Mouse (Mus musculus) heart, adult 8-10 months (tissue): Measurements from ENCODE around the gene Kifap3. TPM values are rescaled to one million over a fixed set of nuclear protein-coding genes. Genes with fewer than 3 reads are reported as not detected.
"Not testable (repeated sequence)": the region's sequence is repeated elsewhere in the genome, so short reads cannot be mapped to it uniquely, and the experiment has no call there.

Source experiments
- DNase-seq: peaks from one replicate; pipeline ENCODE4 v3.0.0; 2022; ENCODE audit warnings: low spot score
- total RNA-seq, 4 experiments: library from RNA; stranded (reverse); gene quantifications; 2 replicates each; pipeline ENCODE4 v1.2.4; 2022

The Kifap3 gene
- 10 to 100 TPM; 22.2 to 24.9 (median 23.3) TPM for total RNA-seq

DNA sequence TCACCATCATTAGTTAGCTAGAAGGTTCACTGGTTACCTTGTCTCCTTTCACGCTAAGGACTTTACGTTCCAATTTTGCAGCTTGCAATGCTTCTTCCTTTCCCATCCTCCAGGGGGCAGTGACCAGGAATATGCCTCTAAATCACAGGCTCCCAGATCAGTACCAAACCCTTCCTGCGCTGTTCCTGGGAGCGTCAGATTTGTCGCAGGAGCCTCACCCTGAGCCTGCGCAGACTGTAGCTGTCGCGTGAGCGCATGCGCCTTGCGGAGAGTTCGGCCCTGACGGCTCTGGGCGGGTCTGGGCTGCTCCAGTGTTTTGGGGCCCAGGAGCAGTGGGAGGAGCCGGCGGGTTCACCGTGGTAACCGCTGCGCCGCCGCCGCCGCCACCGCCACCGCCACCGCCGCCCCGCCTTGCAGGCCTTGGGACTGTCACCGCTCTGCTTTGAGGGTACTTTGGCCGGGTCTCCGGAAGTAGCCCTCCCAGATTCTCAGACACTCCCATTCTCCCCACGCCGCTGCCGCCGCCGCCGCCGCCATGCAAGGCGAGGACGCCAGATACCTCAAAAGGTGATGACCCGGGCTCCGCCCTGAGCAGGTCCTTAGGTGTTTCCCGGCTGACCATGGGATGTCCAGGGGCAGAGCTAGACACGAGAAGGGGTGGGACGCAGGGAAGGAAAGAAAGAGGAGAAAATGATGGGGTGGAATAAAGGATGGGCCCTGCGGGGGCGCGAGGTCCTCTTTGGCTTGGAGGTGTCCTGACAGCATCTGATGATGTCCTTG, at the start of gene Kifap3:
Kifap3 (plus strand) TSS at position 248 of the 780 bp plus-strand sequence.
- DNase-seq: peak; percentile 99

GRCm38 (mm10) chr1:163731166-163731565, 48.2 kb upstream of the Kifap3 start:
- not testable (repeated sequence) for DNase-seq

DNA sequence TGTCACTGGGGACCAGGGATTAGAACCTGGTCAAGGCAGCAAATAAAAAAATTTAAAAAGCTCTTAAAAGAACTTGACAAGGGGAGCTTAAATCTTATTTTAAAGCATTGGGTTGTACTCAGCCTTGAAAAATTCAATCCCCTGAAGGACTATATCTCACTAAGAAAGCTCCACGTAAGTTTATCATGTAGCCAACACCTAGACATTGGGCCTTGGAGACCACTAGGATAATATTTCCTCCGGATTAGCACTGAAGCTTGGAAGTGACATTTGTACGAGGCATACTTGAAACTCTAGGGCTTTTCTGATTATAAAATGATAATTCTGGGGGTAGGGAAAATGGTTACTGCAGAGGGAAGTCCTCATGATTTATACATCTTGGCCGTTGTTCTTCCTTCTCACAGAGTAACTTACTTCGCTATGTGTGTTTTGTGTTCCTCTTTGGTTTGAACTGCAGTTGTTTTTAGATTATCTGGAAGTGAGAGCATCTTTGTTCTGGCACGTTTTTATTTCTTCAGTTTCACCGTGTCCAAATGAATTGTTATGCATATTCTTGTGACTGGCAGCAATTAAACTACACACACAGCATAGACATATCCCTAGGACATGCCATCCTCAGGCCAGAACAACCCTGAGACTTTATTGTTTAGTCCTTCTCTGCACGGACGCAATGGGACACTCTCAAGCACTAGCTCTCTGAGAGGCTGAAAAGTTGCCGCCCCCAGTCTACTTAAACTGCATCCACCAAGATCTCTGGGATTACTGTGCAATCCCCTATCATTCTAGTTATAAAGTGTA, 42.7 kb upstream of the Kifap3 start:
- no peak for DNase-seq

- no peak for DNase-seq
Observed at GRCm38 (mm10) chr1:163737239-163737533, 42.2 kb upstream of the Kifap3 start.

DNA sequence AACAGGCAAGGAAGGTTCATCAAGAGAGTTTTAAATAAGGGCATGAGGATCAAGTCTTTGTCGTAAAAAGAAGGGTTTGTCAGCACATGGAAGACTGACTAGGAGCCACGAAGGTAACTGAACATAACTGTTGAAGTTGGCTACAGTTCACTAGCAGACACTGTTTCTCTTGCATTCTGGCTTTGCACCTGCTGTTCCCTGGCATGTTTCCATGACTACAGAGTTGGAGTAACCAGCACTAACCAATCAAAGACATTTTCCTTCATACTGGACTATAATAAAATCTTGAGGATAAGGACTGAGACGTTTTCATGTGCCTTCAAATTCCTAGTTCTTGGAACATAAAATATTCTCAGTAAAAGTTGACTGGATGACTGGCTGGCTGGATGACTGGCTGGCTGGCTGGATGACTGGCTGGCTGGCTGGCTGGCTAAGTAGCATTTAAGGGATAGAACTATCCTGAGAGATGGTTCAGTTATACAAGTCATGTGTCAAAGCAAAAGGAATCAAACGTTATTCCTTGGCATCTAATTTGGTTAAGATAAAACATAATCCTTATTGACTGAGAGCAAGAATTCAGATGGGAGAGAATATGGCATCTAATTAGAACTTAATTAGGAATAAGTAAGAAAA, 27.9 kb upstream of the Kifap3 start:
- no peak for DNase-seq

DNA sequence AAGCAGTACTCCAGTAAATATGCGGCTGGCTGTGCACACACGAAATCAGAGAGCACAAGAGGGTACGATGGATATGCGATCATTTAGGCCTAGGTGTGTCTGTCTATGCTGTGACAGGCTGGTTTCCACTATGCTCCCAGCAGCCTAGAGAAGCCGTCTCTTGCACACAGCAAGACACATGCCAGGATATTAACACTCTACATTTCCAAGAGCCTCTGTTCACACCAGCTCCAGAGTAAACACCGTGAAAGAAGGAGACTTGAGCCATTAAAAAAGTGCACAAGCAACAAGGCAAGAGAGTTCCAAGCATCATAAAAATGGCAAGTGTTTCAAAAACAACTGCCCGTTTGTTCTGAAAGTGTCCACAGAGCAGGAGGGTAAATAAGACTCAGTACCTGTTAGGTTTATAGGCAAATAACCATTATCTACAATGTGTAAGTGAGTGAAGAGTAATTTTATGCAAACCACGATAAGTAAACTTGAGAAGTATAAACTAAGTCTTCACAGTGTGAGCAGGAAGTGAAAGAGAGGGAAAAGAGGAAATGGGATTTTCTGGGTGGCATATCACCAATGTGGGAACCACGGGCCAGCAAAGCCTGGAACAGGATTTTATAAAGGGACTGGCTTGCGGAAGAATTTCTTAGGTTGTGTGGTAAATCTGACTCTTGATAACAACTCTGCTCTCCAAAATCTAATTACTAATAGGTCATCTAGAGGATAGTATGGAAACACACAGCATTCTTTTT, 21.7 kb upstream of the Kifap3 start:
- DNase-seq: no peak

DNA sequence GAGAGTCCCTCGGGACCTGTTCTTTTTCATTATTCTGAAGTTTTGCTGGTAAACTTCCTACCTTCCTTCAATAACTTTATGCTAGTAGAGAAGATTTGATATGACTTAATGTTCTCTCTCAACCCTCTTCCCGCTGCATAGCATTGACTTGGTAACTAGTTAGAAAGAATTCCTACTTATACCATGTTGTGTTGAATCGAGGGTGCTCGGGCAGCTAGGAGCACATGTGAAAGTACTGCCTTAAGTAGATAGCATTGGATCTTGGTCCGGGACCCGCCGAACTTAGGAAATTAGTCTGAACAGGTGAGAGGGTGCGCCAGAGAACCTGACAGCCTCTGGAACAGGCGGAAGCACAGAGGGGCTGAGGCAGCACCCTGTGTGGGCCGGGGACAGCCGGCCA, 4.2 kb downstream of the Kifap3 start:
- DNase-seq: not testable (repeated sequence)

GRCm38 (mm10) chr1:163821365-163821764, 42.0 kb downstream of the Kifap3 start:
- DNase-seq: no peak

- DNase-seq: no peak
Observed at GRCm38 (mm10) chr1:163829482-163829881, 50.1 kb downstream of the Kifap3 start.

- no peak for DNase-seq
Observed at GRCm38 (mm10) chr1:163834066-163834465, 54.7 kb downstream of the Kifap3 start.

DNA sequence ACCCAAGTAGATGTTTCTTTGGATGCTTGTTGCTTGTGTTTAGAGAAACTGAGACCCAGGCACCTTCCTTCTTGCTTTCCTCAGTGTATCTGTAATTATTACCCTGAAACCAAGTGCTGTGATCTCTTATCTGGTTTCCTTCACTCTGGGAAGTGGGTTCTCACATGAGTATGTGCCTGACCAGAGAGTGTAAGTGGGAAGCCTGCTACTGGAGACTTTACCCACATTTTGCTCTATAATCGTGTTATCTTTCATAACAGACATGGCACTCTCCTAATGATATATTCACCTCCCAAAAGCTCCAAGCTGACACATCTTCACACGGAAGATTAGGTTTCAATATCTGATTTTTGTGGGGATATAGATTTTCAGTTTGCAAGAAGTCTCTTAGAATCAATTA, 55.7 kb downstream of the Kifap3 start:
- no peak for DNase-seq

DNA sequence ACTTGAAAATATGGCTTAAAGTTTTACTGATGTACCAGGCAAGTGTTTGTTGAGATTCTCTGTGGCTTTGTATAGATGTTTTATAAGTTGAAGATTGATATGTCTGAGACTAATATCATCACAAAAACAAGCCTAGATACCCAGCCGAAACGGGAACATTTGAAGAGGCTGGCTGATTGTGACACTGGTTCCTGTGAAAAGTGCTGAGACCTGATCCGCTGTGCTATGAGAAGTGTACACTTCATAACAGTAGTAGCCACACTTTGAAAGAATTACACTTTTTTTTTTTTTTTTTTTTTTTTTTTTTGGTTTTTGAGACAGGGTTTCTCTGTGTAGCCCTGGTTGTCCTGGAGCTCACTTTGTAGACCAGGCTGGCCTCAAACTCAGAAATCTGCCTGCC, 59.1 kb downstream of the Kifap3 start:
- not testable (repeated sequence) for DNase-seq

DNA sequence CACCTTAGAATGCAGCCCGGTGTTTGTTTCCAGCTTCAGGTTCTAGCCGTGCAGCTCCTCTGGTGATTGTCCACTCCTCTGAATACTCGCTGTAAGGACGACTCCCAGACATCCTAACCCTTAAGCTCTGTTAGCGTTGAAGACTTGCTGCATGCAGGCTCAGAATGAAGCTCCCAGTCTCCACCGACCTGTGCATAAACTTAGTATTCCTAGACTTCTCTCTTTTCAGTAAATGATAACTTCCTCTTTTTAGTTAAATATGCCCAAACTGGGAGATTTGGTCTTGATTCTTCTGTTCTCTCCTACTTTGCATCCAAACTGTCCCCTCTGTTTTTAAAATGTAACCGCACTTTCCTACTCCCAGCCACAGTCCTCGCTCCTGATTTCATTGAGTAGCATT, 61.2 kb downstream of the Kifap3 start:
- no peak for DNase-seq

DNA sequence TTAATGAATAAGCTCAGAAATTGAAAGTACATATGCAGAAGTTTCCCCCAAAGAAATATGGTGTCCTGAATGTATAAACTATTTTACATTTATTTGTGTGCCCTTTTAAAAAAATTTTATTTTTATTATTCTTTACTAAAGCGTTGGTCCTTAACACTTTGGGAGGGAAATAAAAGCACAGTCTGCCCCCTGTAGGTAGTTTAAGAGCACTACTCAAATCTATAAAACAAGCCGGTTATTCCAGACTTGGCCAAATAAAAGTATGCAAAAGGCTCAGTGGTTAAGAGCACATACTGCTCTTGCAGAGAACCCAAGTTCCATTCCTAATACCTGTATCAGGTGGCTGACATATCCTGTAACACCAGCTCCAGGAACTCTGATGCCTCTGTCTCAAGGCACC, 62.9 kb downstream of the Kifap3 start:
- DNase-seq: no peak

DNA sequence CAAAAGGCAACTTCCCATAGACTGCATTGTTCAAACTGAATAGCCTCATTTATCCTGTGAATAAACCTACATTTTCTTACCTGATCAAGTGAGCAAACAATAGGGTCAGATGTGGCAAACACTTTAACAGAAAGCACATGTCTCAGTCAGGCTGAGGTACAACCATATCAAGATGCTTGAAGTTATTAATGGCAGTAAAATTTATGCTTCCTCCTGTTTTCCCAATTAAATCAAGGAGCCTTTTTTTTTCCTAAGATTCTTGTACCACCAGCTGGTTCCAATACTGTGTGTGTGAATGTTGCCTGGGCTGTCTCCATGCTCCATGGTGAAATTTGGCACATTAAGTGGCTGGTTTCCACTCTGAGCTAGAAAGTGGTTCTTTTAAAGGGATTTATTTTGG, 64.5 kb downstream of the Kifap3 start:
- no peak for DNase-seq

DNA sequence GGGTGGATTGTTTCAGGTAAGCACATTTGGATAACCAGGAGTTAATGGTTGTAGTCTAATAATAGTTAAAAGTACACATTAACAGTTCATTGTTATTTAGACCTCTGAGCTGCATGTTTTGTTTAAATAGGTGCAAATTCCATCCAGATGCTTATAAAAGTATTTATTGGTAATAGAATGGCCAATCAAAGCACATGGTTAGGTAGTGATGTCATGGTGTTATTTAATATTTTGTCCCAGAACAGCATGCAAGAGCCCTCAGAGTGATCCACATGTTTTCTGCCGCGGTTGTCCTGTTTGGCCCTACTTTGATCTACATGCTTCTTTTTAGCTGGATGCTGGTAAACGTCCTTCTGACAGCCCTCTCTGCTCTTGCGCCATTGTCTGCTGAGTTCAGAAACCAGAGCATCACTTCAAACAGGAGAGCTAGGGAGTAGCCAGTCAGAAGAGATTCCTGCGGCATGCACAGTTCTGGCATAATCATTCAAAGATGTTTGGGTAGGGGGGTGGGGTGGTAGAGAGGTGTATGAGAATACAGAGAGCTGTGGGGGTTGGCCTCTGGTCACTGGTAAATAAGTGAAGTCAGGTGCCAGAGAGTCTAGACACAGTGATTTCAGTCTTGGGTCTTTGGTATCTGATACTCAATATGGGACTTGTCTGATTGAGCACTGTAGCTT, 73.6 kb downstream of the Kifap3 start:
- DNase-seq: no peak

GRCm38 (mm10) chr1:163858420-163858819, 79.0 kb downstream of the Kifap3 start:
- DNase-seq: no peak

- DNase-seq: no peak
Observed at GRCm38 (mm10) chr1:163861538-163861937, 82.2 kb downstream of the Kifap3 start.

DNA sequence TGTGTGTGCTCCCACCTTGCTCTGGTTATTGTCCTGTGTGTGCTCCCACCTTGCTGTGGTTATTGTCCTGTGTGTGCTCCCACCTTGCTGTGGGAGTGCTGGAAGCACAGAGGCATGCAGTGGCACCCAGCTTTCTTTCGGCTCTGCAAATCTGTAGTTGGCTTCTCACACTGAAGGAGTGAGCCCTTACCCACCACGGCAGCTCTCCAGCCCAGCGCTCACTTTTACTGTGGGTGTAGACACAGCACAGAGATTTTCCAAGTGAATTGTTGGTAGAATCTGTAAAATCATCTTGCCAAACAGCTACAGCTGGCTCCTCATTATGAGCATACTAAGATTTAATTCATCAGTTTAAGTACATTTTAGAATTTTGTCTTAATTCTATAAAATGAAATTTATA, 93.8 kb downstream of the Kifap3 start:
- DNase-seq: no peak

DNA sequence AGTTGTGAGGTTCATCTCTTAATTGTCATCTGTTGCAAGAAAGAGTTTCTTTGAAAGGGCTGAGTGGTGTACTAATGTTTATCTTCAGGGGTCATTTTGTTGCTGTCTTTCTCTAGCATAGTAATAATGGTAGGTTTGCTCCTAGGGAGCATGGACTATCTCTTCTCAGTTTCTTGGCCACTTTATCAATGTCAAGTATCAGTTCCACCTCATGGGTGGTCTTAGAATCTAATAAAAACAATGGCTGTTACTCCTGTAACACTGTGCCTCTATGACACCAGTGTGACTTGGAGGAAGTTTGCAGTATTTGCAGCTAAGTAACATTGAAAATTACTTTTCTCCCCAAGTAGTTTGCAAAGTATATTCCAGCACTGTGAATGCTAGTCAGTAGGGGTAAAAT, 110.2 kb downstream of the Kifap3 start:
- DNase-seq: no peak

DNA sequence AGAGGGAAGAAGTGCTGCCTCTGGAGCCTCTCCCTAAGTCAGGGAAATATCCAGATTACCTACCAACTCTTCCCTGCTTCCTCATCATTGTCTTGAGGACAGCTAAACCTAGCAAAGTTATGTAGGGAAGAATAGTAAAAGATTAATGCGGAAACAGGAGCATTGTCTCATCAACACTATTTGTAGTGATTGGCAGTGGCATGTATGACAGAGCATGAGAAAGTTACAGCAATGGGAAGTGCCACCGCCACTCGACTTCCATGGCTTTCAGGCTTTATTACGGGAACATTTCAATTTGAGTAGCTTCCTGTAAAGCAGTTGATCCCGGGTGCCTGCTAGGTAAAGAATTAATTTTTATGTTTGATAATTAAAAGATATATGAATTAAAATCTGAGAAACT, 113.9 kb downstream of the Kifap3 start:
- no peak for DNase-seq
